Mouse (Mus musculus) heart, adult 2 months (tissue): ENCODE data around the gene Gm49325. TPM values are rescaled to one million over a fixed set of nuclear protein-coding genes. Genes with fewer than 3 reads are reported as not detected.
A peak's percentile ranks its signal among the peaks of the same experiment; 100 is the strongest.

ENCODE experiments used
- DNase-seq, 2 experiments: peaks; one replicate each; pipeline ENCODE4 v3.0.0; 2021
- H3K27ac ChIP-seq: fragments of 200-600 bp; 2 replicates; pipeline ENCODE4 v1.8.1; 2022
- H3K27me3 ChIP-seq: fragments of 200-500 bp; 2 replicates; pipeline ENCODE4 v1.6.1; 2012; ENCODE audit warnings: mild to moderate bottlenecking, low read length, inconsistent platforms, mixed read lengths; ENCODE audit not compliant: control insufficient read depth, insufficient read depth
- H3K36me3 ChIP-seq: fragments of 200-500 bp; 2 replicates; pipeline ENCODE4 v1.6.1; 2012; ENCODE audit warnings: low read length, inconsistent platforms; ENCODE audit not compliant: control insufficient read depth, insufficient read depth
- H3K4me1 ChIP-seq: fragments of 200-500 bp; 2 replicates; pipeline ENCODE4 v1.6.1; 2011; ENCODE audit warnings: low read length; ENCODE audit not compliant: control insufficient read depth, insufficient read depth
- H3K4me3 ChIP-seq: fragments of 200-600 bp; 2 replicates; pipeline ENCODE4 v1.8.1; 2022
- H3K79me2 ChIP-seq: fragments of 200-500 bp; replicated peaks from 2 replicates; pipeline ENCODE4 v1.6.1; 2012; ENCODE audit warnings: mild to moderate bottlenecking, inconsistent platforms, low read length, moderate library complexity, mixed read lengths; ENCODE audit not compliant: control insufficient read depth, insufficient read depth
- H3K9ac ChIP-seq: fragments of 200-500 bp; 2 replicates; pipeline ENCODE4 v1.6.1; 2012; ENCODE audit warnings: low read depth, mild to moderate bottlenecking, control low read depth, inconsistent platforms, low read length, mixed read lengths
- CTCF ChIP-seq: fragments of 200-600 bp; IDR thresholded peaks from 2 replicates; pipeline ENCODE4 v1.8.1; 2022; ENCODE audit warnings: antibody characterized with exemption, mild to moderate bottlenecking, moderate library complexity
- EP300 ChIP-seq: fragments of 200-500 bp; IDR thresholded peaks from 2 replicates; pipeline ENCODE4 v1.6.1; 2011; ENCODE audit warnings: low read depth, low read length, control low read depth; ENCODE audit not compliant: insufficient read depth
- POLR2A ChIP-seq: fragments of 200-500 bp; IDR thresholded peaks from 2 replicates; pipeline ENCODE4 v1.6.1; 2011; ENCODE audit warnings: mild to moderate bottlenecking, low read depth, low read length, control low read depth; ENCODE audit not compliant: insufficient read depth
- WGBS: fragments of 180-500 bp; shearing (Covaris S2); methylation state at CpG from one replicate; pipeline ENCODE4 v1.1.7; 2018; 5-methylcytosine and 5-hydroxymethylcytosine counted together
- intact Hi-C: fragments of 180-260 bp; cut with DNase I; formaldehyde crosslinking; loops from one replicate; pipeline ENCODE4 v1.15.1; 2025
- polyA plus RNA-seq: library from polyadenylated mRNA; depleted of rRNA; stranded (reverse); fragments of >200 nt; gene quantifications from 2 replicates; pipeline ENCODE4 v1.2.3, GENCODE M21; 2012
- total RNA-seq, 2 experiments: library from RNA; stranded (reverse); gene quantifications; 2 replicates each; pipeline ENCODE4 v1.2.3; 2021

Gm49325 gene
- total and polyA plus RNA-seq, 3 experiments = 15.5 to 15.8 TPM; not detected in 1

DNA sequence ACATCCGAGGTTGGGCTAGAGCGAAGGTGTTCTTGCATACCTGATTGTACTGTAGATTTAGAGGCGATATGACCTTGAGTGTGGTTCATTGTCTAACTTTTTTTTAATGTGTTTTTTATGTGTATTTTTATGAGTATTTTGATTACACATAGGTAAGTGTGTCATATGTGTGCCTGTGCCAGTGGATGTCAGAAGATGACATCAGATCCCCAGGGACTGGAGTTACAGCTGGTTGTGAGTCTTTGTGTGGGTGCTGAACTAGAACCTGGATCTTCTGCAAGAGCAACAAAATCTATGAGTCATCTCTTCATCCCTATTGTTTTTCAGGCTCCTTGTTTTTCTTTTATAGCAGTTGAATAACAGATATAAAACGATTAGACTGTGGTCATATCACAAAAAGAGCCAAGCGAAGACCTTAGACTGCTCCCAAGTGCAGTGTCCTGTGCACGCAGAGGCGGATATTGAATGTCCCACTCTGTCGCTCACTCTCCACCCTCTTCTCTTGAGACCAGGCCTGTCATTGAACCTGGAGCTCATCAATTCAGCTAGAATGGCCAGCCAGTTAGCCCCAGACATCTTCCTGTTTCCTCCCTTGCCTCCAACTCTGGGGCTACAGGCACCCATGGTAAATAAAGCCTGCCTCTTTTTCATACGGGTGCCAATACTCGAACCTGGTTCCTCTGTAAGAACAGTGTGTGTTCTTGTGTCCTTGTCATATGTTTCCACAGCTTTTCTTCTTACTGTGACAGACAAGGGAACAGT is 17.8 kb downstream of the Gm49325 start:
- Histone ChIP-seq H3K27ac (peak overlapping the region; percentile 99), H3K36me3 (peaks cover 9% of the 10 kb centered on the region; the same call in 1 of the 2 replicates), H3K79me2 (peaks cover 3% of the 10 kb centered on the region; the same call in 1 of the 2 replicates), H3K4me3 (peak overlapping the region; percentile 99), H3K4me1 (peaks cover 34% of the 10 kb centered on the region), H3K27me3 (no peaks in the 10 kb centered on the region), H3K9ac (no peak overlapping the region)
- TF ChIP-seq CTCF (no peak), EP300 (no peak), POLR2A (no peak)
- intact Hi-C loops = loop anchor here (2.0 kb wide), 1 partner anchor 41 kb away; no protein-coding TSS in a partner anchor
- 43% methylated on average over 10 of the region's 10 CpGs for WGBS
- no peak for DNase-seq

DNA sequence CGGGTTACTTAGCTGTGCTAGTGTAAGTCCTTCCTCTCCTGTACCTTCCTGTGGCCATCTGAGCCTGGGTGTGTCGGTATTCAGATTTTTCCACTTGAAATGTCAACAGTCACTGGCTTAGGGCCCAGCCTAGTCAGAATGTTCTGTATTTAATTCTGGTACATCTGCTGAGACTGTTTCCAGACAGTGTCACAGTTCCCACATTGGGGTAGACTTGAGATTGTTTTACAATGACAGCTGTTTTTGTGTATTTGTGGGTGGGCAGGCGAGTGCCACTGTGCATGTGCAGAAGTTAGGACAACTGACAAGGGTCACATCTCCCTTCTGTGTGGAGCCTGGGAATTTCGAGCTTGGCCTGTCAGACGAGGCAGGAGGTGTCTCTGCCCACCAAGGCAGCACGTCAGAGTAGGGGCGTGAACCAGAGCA is 18.6 kb downstream of the Gm49325 start:
- Histone ChIP-seq H3K4me1 (peaks cover 35% of the 10 kb centered on the region), H3K79me2 (peaks cover 6% of the 10 kb centered on the region), H3K9ac (peak overlapping the region; percentile 27), H3K27me3 (no peaks in the 10 kb centered on the region), H3K4me3 (no peak overlapping the region), H3K27ac (peak overlapping the region; percentile 99), H3K36me3 (peaks cover 9% of the 10 kb centered on the region; the same call in 1 of the 2 replicates)
- DNase-seq = peak; percentile 57 to 70
- TF ChIP-seq CTCF (no peak), EP300 (0 out of 2 replicates have a peak, but pooled peaks have one; percentile 71), POLR2A (no peak; the same call in 1 of the 2 replicates)
- intact Hi-C loops = no loop called here
- 19% methylated on average over 7 of the region's 7 CpGs for WGBS

DNA sequence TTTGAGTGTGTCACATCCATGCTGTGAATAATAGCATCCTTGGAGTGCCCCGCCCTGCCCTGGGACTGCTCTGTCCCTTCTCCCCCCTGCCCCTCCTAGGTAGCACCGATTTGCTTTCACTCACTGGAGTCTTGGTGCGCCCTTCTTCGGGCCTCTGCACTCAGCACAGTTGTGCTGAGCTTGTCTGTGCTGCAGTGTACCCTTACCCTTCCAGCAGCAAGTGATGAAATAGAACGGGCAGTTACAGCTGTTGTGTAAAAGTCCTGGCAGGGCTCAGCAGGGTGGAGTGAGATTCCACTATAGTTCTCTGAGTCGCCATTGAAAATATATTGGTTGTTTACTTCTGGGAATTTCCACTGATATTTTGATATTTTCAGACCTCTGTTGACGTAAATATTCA is 20.0 kb downstream of the Gm49325 start:
- WGBS = 53% methylated on average over 7 of the region's 7 CpGs
- DNase-seq = peak; percentile 42
- H3K36me3 ChIP-seq = peaks cover 9% of the 10 kb centered on the region; the same call in 1 of the 2 replicates
- TF ChIP-seq POLR2A (no peak), EP300 (no peak), CTCF (no peak)
- peak overlapping the region; percentile 54 for H3K27ac ChIP-seq
- no peak overlapping the region for H3K9ac ChIP-seq
- H3K4me3 ChIP-seq = no peak overlapping the region
- peaks cover 8% of the 10 kb centered on the region for H3K79me2 ChIP-seq
- H3K4me1 ChIP-seq = peaks cover 35% of the 10 kb centered on the region
- intact Hi-C loops = loop anchor here (5.0 kb wide), 4 partner anchors 109 to 251 kb away; partner anchors contain the start of genes Fam207a, Gm19668 and Gm9639
- H3K27me3 ChIP-seq = no peaks in the 10 kb centered on the region

DNA sequence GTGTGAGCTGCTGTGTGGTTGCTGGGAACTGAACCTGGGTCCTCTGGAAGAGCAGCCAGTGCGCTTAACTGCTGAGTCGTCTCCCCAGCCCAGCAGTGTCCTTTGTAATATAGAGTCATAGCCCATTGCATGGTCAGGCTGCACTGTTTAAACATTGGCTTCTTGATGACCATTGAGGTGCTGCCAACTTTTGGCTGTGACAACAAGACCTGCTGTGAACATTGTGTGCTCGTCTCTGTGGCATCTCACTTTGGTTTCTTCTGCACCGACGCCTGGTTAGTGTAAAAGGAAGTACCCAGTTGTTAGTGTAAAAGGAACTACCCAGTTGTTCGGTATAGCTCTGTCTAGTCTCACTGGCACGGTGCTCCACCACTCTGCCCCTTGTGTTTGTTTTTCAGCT is 20.6 kb downstream of the Gm49325 start:
- Histone ChIP-seq H3K27ac (peak overlapping the region; percentile 54), H3K36me3 (peaks cover 9% of the 10 kb centered on the region; the same call in 1 of the 2 replicates), H3K9ac (0 out of 2 replicates have a peak overlapping the region, but pooled peaks have one; percentile 2), H3K4me3 (no peak overlapping the region), H3K27me3 (no peaks in the 10 kb centered on the region), H3K79me2 (peaks cover 8% of the 10 kb centered on the region), H3K4me1 (peaks cover 34% of the 10 kb centered on the region)
- intact Hi-C loops = loop anchor here (5.0 kb wide), 4 partner anchors 109 to 251 kb away; partner anchors contain the start of genes Fam207a, Gm19668 and Gm9639
- WGBS = 26% methylated on average over 7 of the region's 7 CpGs
- DNase-seq = no peak
- TF ChIP-seq POLR2A (no peak), EP300 (no peak), CTCF (no peak)

DNA sequence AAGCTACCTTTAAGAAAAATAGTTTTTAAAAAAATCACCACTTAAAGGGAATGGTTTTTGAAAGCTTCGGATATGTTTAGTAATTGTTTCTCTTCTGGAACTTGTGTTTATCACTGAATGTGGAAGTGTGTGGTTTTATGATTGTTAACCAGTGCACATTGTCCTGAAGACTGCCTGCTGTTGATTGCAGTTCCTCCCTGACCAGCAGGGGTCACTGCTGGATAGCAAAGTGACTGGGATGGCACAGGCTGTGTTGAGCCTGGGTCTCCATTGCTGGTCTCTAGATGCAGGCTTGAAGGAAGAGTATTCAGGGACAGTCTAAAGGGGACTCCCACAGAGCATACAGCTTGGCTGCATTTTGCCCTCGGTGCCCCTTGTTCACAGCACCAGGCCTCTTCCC is 21.5 kb downstream of the Gm49325 start:
- Histone ChIP-seq H3K27ac (no peak overlapping the region), H3K4me1 (peaks cover 32% of the 10 kb centered on the region), H3K4me3 (no peak overlapping the region), H3K79me2 (peaks cover 8% of the 10 kb centered on the region), H3K27me3 (no peaks in the 10 kb centered on the region), H3K36me3 (peaks cover 9% of the 10 kb centered on the region; the same call in 1 of the 2 replicates), H3K9ac (no peak overlapping the region)
- WGBS = 25% methylated on average over 2 of the region's 2 CpGs
- intact Hi-C loops = loop anchor here (1.0 to 5.0 kb wide), 5 partner anchors 110 to 289 kb away; partner anchors contain the start of genes Fam207a, Gm19668 and Gm9639
- 0 out of 2 replicates have a peak, but pooled peaks have one; percentile 100 for TF ChIP-seq CTCF
- TF ChIP-seq POLR2A = no peak
- TF ChIP-seq EP300 = peak; percentile 93
- peak; percentile 83 to 89 for DNase-seq
